Mouse (Mus musculus): ENCODE results near the gene Haus8. TPM values are rescaled to one million over a fixed set of nuclear protein-coding genes. Genes with fewer than 3 reads are reported as not detected.

The Haus8 gene
- polyA plus RNA-seq, 1 experiment from 2014 or later: 113 TPM

GRCm38 (mm10) chr8:71307913-71308312 lies 35.2 kb upstream of the Haus8 start:
- WGBS (ENCODE audit: insufficient replicate concordance): 78% methylated on average over 4 of the region's 4 CpGs
- no peaks in the 10 kb centered on the region for H3K36me3 ChIP-seq (ENCODE audit: control insufficient read depth, insufficient read depth, low read length)
- H3K4me3 ChIP-seq (ENCODE audit: low read depth, low read length): no peak overlapping the region
- no peak overlapping the region for H3K4me2 ChIP-seq
- no peak for ATAC-seq (replicated peaks; ENCODE audit: insufficient number of reproducible peaks, low FRiP score, low TSS enrichment)
- H3K9ac ChIP-seq (ENCODE audit: low read depth, low read length): no peak overlapping the region
- no peaks in the 10 kb centered on the region for H3K27me3 ChIP-seq (ENCODE audit: control insufficient read depth, insufficient read depth, low read length)
- H3K9me3 ChIP-seq (replicated peaks; ENCODE audit: control insufficient read depth, low read length): no peaks in the 10 kb centered on the region
- no peak overlapping the region for H3K27ac ChIP-seq (ENCODE audit: low read depth, low read length)
- peaks cover 6% of the 10 kb centered on the region for H3K4me1 ChIP-seq (ENCODE audit: control insufficient read depth, insufficient read depth, low read length)

- Histone ChIP-seq H3K9ac (ENCODE audit: low read depth, low read length) (no peak overlapping the region), H3K9me3 (replicated peaks; ENCODE audit: control insufficient read depth, low read length) (no peaks in the 10 kb centered on the region), H3K4me2 (no peak overlapping the region), H3K4me1 (ENCODE audit: control insufficient read depth, insufficient read depth, low read length) (peaks cover 5% of the 10 kb centered on the region; the same call in 1 of the 2 replicates), H3K27me3 (ENCODE audit: control insufficient read depth, insufficient read depth, low read length) (no peaks in the 10 kb centered on the region), H3K36me3 (ENCODE audit: control insufficient read depth, insufficient read depth, low read length) (no peaks in the 10 kb centered on the region), H3K4me3 (ENCODE audit: low read depth, low read length) (no peak overlapping the region), H3K27ac (ENCODE audit: low read depth, low read length) (no peak overlapping the region)
- ATAC-seq (replicated peaks; ENCODE audit: insufficient number of reproducible peaks, low FRiP score, low TSS enrichment): no peak
- 71% methylated on average over 1 of the region's 1 CpGs for WGBS (ENCODE audit: insufficient replicate concordance)
Observed at GRCm38 (mm10) chr8:71307371-71307770, 34.6 kb upstream of the Haus8 start.

- 0 out of 2 replicates have a peak, but pooled peaks cover 3% of the 10 kb centered on the region for H3K4me1 ChIP-seq (ENCODE audit: control insufficient read depth, insufficient read depth, low read length)
- H3K4me3 ChIP-seq (ENCODE audit: low read depth, low read length): no peak overlapping the region
- no peaks in the 10 kb centered on the region for H3K36me3 ChIP-seq (ENCODE audit: control insufficient read depth, insufficient read depth, low read length)
- no peak overlapping the region for H3K4me2 ChIP-seq
- no peak overlapping the region for H3K27ac ChIP-seq (ENCODE audit: low read depth, low read length)
- H3K27me3 ChIP-seq (ENCODE audit: control insufficient read depth, insufficient read depth, low read length): no peaks in the 10 kb centered on the region
- no peak overlapping the region for H3K9ac ChIP-seq (ENCODE audit: low read depth, low read length)
- no peaks in the 10 kb centered on the region for H3K9me3 ChIP-seq (replicated peaks; ENCODE audit: control insufficient read depth, low read length)
- 31% methylated on average over 1 of the region's 1 CpGs for WGBS (ENCODE audit: insufficient replicate concordance)
- no peak for ATAC-seq (replicated peaks; ENCODE audit: insufficient number of reproducible peaks, low FRiP score, low TSS enrichment)
Observed at GRCm38 (mm10) chr8:71305988-71306387, 33.3 kb upstream of the Haus8 start.

GRCm38 (mm10) chr8:71303632-71304031 lies 30.9 kb upstream of the Haus8 start:
- H3K9me3 ChIP-seq (replicated peaks; ENCODE audit: control insufficient read depth, low read length): no peaks in the 10 kb centered on the region
- H3K27me3 ChIP-seq (ENCODE audit: control insufficient read depth, insufficient read depth, low read length): no peaks in the 10 kb centered on the region
- no peak overlapping the region for H3K4me3 ChIP-seq (ENCODE audit: low read depth, low read length)
- no peak overlapping the region for H3K4me2 ChIP-seq
- ATAC-seq (replicated peaks; ENCODE audit: insufficient number of reproducible peaks, low FRiP score, low TSS enrichment): no peak
- H3K4me1 ChIP-seq (ENCODE audit: control insufficient read depth, insufficient read depth, low read length): 0 out of 2 replicates have a peak, but pooled peaks cover 2% of the 10 kb centered on the region
- no peaks in the 10 kb centered on the region for H3K36me3 ChIP-seq (ENCODE audit: control insufficient read depth, insufficient read depth, low read length)
- H3K9ac ChIP-seq (ENCODE audit: low read depth, low read length): no peak overlapping the region
- no peak overlapping the region for H3K27ac ChIP-seq (ENCODE audit: low read depth, low read length)
- 87% methylated on average over 1 of the region's 1 CpGs for WGBS (ENCODE audit: insufficient replicate concordance)

GRCm38 (mm10) chr8:71302788-71303187 lies 30.1 kb upstream of the Haus8 start:
- Histone ChIP-seq H3K9ac (ENCODE audit: low read depth, low read length) (no peak overlapping the region), H3K9me3 (replicated peaks; ENCODE audit: control insufficient read depth, low read length) (no peaks in the 10 kb centered on the region), H3K27ac (ENCODE audit: low read depth, low read length) (no peak overlapping the region), H3K27me3 (ENCODE audit: control insufficient read depth, insufficient read depth, low read length) (no peaks in the 10 kb centered on the region), H3K4me1 (ENCODE audit: control insufficient read depth, insufficient read depth, low read length) (0 out of 2 replicates have a peak, but pooled peaks cover 2% of the 10 kb centered on the region), H3K36me3 (ENCODE audit: control insufficient read depth, insufficient read depth, low read length) (no peaks in the 10 kb centered on the region; the same call in 1 of the 2 replicates), H3K4me3 (ENCODE audit: low read depth, low read length) (no peak overlapping the region), H3K4me2 (no peak overlapping the region)
- 94% methylated on average over 1 of the region's 1 CpGs for WGBS (ENCODE audit: insufficient replicate concordance)
- no peak for ATAC-seq (replicated peaks; ENCODE audit: insufficient number of reproducible peaks, low FRiP score, low TSS enrichment)

GRCm38 (mm10) chr8:71299716-71300115 lies 27.0 kb upstream of the Haus8 start:
- H3K4me3 ChIP-seq (ENCODE audit: low read depth, low read length): no peak overlapping the region
- H3K27me3 ChIP-seq (ENCODE audit: control insufficient read depth, insufficient read depth, low read length): no peaks in the 10 kb centered on the region
- peaks cover 4% of the 10 kb centered on the region; the same call in 1 of the 2 replicates for H3K4me1 ChIP-seq (ENCODE audit: control insufficient read depth, insufficient read depth, low read length)
- no peak overlapping the region for H3K27ac ChIP-seq (ENCODE audit: low read depth, low read length)
- ATAC-seq (replicated peaks; ENCODE audit: insufficient number of reproducible peaks, low FRiP score, low TSS enrichment): no peak
- WGBS (ENCODE audit: insufficient replicate concordance): 68% methylated on average over 3 of the region's 3 CpGs
- H3K9ac ChIP-seq (ENCODE audit: low read depth, low read length): no peak overlapping the region
- H3K4me2 ChIP-seq: no peak overlapping the region
- peaks cover 2% of the 10 kb centered on the region; the same call in 1 of the 2 replicates for H3K36me3 ChIP-seq (ENCODE audit: control insufficient read depth, insufficient read depth, low read length)
- no peaks in the 10 kb centered on the region for H3K9me3 ChIP-seq (replicated peaks; ENCODE audit: control insufficient read depth, low read length)

- no peak overlapping the region for H3K4me3 ChIP-seq (ENCODE audit: low read depth, low read length)
- WGBS (ENCODE audit: insufficient replicate concordance): 82% methylated on average over 1 of the region's 1 CpGs
- ATAC-seq (replicated peaks; ENCODE audit: insufficient number of reproducible peaks, low FRiP score, low TSS enrichment): no peak
- H3K27me3 ChIP-seq (ENCODE audit: control insufficient read depth, insufficient read depth, low read length): no peaks in the 10 kb centered on the region
- H3K9ac ChIP-seq (ENCODE audit: low read depth, low read length): no peak overlapping the region
- peaks cover 4% of the 10 kb centered on the region; the same call in 1 of the 2 replicates for H3K4me1 ChIP-seq (ENCODE audit: control insufficient read depth, insufficient read depth, low read length)
- H3K36me3 ChIP-seq (ENCODE audit: control insufficient read depth, insufficient read depth, low read length): peaks cover 2% of the 10 kb centered on the region; the same call in 1 of the 2 replicates
- H3K9me3 ChIP-seq (replicated peaks; ENCODE audit: control insufficient read depth, low read length): no peaks in the 10 kb centered on the region
- no peak overlapping the region for H3K4me2 ChIP-seq
- no peak overlapping the region for H3K27ac ChIP-seq (ENCODE audit: low read depth, low read length)
Observed at GRCm38 (mm10) chr8:71297439-71297838, 24.7 kb upstream of the Haus8 start.

- WGBS (ENCODE audit: insufficient replicate concordance): 97% methylated on average over 2 of the region's 2 CpGs
- no peak overlapping the region for H3K4me3 ChIP-seq (ENCODE audit: low read depth, low read length)
- H3K9ac ChIP-seq (ENCODE audit: low read depth, low read length): no peak overlapping the region
- ATAC-seq (replicated peaks; ENCODE audit: insufficient number of reproducible peaks, low FRiP score, low TSS enrichment): no peak
- no peak overlapping the region for H3K4me2 ChIP-seq
- peaks cover 4% of the 10 kb centered on the region; the same call in 1 of the 2 replicates for H3K4me1 ChIP-seq (ENCODE audit: control insufficient read depth, insufficient read depth, low read length)
- H3K36me3 ChIP-seq (ENCODE audit: control insufficient read depth, insufficient read depth, low read length): peaks cover 2% of the 10 kb centered on the region; the same call in 1 of the 2 replicates
- no peaks in the 10 kb centered on the region for H3K27me3 ChIP-seq (ENCODE audit: control insufficient read depth, insufficient read depth, low read length)
- no peaks in the 10 kb centered on the region for H3K9me3 ChIP-seq (replicated peaks; ENCODE audit: control insufficient read depth, low read length)
- no peak overlapping the region for H3K27ac ChIP-seq (ENCODE audit: low read depth, low read length)
Observed at GRCm38 (mm10) chr8:71296784-71297183, 24.1 kb upstream of the Haus8 start.

- WGBS (ENCODE audit: insufficient replicate concordance): 95% methylated on average over 2 of the region's 2 CpGs
- Histone ChIP-seq H3K36me3 (ENCODE audit: control insufficient read depth, insufficient read depth, low read length) (peaks cover 3% of the 10 kb centered on the region), H3K27ac (ENCODE audit: low read depth, low read length) (no peak overlapping the region), H3K4me2 (no peak overlapping the region), H3K4me3 (ENCODE audit: low read depth, low read length) (no peak overlapping the region), H3K4me1 (ENCODE audit: control insufficient read depth, insufficient read depth, low read length) (peaks cover 4% of the 10 kb centered on the region; the same call in 1 of the 2 replicates), H3K9me3 (replicated peaks; ENCODE audit: control insufficient read depth, low read length) (no peaks in the 10 kb centered on the region), H3K9ac (ENCODE audit: low read depth, low read length) (no peak overlapping the region), H3K27me3 (ENCODE audit: control insufficient read depth, insufficient read depth, low read length) (no peaks in the 10 kb centered on the region)
- ATAC-seq (replicated peaks; ENCODE audit: insufficient number of reproducible peaks, low FRiP score, low TSS enrichment): no peak
Observed at GRCm38 (mm10) chr8:71296188-71296621, 23.5 kb upstream of the Haus8 start.
